Mouse (Mus musculus) splenic B cell, adult 2 months (primary cell): ENCODE measurements around the gene Clock.
A peak's percentile ranks its signal among the peaks of the same experiment; 100 is the strongest.

Experiments used
- DNase-seq: peaks from one replicate; pipeline ENCODE4 v3.0.0-alpha.2; 2011; ENCODE audit warnings: low read depth, low spot score
- H3K27me3 ChIP-seq: 2 replicates; pipeline ENCODE4 v1.6.1; 2012; ENCODE audit warnings: mild to moderate bottlenecking, low read length, moderate library complexity, mixed read lengths; ENCODE audit not compliant: control insufficient read depth, poor library complexity, insufficient read depth, severe bottlenecking
- H3K36me3 ChIP-seq: 2 replicates; pipeline ENCODE4 v1.6.1; 2012; ENCODE audit warnings: mild to moderate bottlenecking, low read length, moderate library complexity, mixed read lengths; ENCODE audit not compliant: control insufficient read depth, poor library complexity, insufficient read depth, severe bottlenecking

Gene Clock

DNA sequence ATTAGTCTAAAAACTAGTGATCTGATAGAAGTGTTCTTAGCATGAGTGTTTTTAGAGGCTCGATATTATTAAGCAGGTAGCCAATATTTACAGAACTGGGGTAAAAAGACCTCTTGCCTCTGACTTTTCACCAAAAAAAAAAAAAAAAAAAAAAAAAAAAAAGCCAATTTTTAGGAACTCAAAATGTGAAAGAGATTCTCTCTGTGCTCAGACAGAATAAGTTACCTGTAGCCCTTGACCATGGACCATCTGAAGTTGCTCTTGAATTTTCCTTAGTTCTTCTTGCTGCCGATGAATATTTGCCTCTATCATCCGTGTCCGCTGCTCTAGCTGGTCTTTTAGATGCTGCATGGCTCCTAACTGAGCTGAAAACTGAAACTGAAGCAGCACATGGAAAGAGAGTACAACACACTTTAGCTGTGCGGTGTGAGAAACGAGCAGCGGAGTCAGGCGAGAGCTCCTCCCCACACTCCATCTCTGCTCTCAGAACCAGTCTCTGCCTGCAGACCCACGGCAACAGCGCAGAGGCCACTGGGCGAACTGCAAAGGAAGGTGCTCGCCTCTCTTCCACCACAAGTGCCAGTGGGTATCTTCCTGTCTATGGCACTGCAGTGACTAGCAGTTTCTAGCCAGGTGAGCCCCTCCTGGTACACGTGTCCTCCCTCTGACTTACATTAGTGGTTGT, 73.3 kb downstream of the Clock start:
- no peak for DNase-seq
- H3K27me3 ChIP-seq = no peaks in the 10 kb centered on the region
- peaks cover 2% of the 10 kb centered on the region; the same call in 1 of the 2 replicates for H3K36me3 ChIP-seq

DNA sequence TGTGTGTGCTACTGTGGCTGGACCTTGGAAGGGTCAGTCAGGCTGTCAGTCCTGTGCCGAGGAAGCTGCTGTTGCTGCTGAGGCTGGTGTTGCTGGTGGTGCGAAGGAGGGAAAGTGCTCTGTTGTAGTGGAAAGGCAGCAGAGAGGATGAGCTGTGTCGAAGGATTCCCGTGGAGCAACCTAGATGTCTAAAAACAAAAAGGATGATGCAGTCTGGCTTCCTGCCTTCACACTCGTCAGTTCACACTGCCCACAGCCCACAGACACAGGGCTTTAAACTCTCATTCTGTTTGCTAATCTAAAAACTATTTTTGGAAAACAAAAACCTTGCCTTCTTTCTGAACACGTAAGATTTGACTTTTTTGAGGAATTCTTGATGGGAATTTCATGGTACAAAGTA, 87.9 kb downstream of the Clock start:
- no peak for DNase-seq
- no peaks in the 10 kb centered on the region for H3K27me3 ChIP-seq
- no peaks in the 10 kb centered on the region for H3K36me3 ChIP-seq

DNA sequence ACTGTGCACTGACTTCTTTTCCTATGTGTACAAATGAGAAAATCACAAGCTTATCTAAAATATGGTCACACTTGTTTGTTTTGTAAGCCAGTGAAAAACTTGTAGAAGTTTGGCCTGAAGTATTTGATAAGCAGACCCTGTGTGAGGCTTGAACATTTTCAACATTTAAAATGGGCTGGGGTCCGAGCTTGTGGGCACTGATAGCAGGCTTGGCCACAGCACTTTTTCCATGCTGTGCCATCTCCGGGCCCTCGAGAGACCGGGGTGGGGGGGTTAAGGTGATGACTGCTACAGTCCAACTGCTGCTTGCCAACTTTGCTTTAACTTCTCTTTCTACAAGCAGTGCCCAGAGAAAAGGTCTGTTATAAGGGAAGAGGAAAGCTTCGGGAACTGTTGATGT, 96.5 kb downstream of the Clock start:
- peaks cover 11% of the 10 kb centered on the region for H3K36me3 ChIP-seq
- no peak for DNase-seq
- no peaks in the 10 kb centered on the region for H3K27me3 ChIP-seq

DNA sequence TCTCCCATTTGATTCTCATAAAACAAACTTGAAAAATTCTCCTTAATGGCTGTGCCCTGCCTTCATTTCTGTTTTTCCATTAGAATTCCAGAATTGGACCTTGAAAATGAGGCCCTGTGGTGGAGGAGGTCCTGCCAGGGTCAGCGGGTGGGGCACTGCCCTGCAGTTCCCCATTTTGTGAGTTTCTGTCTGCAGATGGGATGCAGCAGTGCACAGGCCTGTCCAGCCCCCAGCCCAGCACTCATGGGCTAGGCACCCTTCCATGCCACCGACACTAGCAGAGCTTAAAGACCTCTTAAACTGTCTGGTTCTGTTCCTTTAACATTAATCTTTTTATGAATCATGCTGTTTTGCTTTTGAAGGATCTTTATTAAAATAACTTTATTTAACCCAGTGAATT, 98.7 kb downstream of the Clock start:
- Histone ChIP-seq H3K36me3 (peaks cover 11% of the 10 kb centered on the region), H3K27me3 (no peaks in the 10 kb centered on the region)
- no peak for DNase-seq

DNA sequence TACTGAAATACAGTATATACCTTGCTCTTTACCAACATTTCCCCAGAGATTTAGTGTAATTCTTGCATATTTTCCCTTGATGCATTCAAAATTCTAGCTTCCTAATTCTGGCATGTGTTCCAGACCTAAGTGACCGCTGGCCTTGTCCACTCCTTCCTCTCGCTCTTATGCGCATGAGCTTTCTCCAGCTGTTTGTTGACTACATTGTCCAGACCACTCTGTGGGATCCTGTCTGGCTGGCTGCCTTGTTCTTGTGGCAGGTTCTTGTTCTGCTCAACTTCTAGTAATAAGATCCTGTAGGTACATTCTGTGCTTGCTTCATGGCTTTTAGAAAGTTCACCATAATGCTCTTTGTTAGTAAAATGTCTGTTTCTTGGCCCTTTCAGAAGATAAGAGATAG, 101.4 kb downstream of the Clock start:
- H3K36me3 ChIP-seq = peaks cover 8% of the 10 kb centered on the region
- DNase-seq = no peak
- H3K27me3 ChIP-seq = no peaks in the 10 kb centered on the region

DNA sequence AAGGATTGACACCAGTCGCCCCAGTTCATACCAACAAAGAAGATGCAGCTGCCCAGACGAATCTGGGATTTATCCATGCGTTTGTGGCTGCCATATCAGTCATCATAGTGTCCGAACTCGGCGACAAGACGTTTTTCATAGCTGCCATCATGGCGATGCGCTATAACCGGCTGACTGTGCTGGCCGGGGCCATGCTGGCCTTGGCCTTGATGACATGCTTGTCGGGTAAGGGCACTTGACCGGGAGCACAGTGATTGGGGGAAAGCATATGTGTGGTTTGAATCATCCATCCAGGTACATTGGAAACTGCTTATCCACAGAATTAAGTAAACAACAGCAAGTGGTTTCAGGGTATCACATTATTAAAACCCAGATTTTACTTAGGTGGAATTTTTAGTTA, 105.2 kb downstream of the Clock start:
- Histone ChIP-seq H3K36me3 (no peaks in the 10 kb centered on the region), H3K27me3 (no peaks in the 10 kb centered on the region)
- DNase-seq = no peak

DNA sequence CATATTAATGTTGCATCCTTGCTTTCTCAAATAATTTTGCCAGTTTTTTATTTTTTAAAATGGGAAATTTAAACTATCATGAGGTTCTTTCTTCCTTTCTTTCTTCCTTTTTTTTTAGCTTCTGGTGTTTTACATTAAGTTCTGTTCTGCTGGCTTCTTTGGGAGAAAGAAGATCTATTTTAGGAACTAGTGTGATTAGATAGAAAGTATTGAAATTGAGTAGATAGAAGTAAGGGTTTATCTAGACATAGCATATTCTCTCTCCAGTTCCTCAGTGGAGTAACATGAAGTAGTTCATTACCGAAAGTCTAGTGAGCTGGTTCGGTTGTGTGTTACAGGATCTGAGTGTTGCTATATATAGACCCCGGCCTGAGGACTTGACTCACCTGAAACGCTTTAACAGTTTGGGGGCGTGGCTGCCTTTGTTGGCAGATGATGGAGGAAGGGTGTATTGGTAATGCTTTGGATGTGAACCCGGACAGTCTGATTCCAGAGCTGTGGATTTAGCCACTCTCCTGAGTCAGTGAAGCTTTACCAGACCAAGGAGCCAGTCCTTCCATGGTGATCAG, 110.1 kb downstream of the Clock start:
- no peak for DNase-seq
- H3K36me3 ChIP-seq = no peaks in the 10 kb centered on the region
- H3K27me3 ChIP-seq = no peaks in the 10 kb centered on the region

DNA sequence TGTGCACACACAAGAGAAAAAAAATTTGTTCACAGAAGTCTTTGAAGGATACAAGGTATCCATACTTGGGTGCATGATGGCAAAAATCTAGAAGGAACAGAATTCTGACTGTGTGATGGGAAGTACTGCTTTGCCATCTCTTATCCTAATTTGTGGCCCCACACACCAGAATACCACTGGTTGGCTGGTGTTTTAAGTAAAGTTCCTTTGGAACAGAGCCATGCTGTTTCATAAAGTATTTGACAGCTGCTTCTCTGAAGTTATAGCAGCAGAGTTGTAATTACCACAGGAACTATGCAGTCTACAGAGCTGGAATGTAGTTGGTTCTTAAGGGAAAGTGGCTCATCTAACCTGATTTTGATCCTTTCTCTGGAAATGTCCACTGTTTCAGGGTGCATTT, 111.5 kb downstream of the Clock start:
- DNase-seq = no peak
- Histone ChIP-seq H3K27me3 (no peaks in the 10 kb centered on the region), H3K36me3 (no peaks in the 10 kb centered on the region)

DNA sequence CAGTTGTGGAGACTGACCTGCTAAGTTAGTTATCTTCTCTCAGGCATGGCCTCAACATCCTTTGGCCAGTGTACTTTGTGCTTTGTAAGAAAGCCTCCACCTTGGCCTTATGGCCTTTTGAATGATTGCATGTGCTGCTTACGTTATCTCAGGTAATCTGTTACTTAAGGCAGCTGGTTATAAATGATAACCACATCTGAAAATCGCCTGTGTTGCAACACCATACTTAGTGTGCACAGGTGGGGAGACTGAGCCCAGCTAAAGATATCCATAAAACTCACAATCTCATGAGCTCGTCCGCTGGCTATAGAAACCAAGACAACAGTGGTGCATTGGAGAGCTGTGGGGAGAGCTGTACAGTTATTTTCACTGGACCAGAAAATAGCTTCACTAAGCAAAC, 114.0 kb downstream of the Clock start:
- DNase-seq = no peak
- no peaks in the 10 kb centered on the region for H3K27me3 ChIP-seq

DNA sequence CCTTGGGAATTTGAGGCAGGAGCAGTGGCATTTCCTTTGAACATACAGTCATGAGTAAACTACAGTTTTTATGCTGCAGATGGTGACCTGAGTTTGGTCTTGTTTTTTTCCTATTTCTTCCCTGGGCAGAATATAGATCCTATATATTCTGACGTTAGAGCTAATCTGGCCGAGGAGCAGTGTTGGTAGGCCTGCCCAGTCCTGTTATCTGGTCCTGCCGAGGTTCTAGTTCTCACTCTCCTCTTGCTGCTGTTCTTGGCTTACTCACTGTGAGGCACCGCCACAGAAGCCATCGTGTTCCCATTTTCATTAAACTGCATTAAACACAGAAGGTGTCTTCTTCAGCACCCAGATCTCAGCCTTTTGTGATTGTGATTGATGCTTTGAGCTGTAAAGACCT, 116.7 kb downstream of the Clock start:
- no peak for DNase-seq
- Histone ChIP-seq H3K36me3 (no peaks in the 10 kb centered on the region), H3K27me3 (no peaks in the 10 kb centered on the region)

More for the DNA sequence above, 114.0 kb downstream of the Clock start:
- no peaks in the 10 kb centered on the region for H3K36me3 ChIP-seq

DNA sequence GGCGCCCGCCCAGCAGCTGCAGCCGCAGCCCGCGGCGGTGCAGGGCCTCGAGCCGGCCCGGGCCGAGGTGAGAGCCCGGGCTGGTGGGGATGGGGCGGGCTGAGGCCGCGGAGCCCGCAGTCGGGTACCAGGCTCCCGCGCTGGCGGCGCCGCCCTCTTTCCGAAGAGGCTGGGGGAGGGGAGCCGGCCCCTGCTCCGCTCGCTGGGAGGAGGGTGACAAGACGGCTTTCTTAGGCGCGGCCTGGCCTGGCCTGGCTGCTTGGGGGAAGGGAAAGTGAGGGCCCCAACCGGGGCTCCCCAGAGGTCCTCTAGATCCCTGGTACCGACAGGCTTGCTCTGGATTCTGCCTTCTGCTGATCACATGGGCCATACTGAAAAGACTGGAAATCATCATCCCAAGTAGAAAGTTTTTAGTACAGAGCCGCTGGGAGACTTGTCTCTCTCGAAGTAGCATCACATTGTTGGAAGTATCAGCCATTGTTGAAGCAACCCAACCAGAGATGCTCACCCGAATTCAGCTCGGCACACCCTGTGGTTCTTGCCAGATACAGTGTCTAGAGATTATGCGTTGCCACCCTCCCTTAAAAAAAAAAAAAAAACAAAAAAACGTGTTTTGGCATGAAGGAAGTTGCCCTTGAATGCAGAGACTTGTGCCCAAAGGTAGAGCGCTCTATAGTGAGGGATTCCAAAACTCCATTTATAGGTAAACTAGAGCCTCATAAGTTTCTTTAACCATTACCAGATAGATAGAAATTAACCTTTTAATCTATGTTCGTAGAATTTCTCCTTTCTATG, 120.1 kb downstream of the Clock start:
- no peaks in the 10 kb centered on the region for H3K27me3 ChIP-seq
- no peaks in the 10 kb centered on the region for H3K36me3 ChIP-seq
- peak; percentile 51 for DNase-seq

DNA sequence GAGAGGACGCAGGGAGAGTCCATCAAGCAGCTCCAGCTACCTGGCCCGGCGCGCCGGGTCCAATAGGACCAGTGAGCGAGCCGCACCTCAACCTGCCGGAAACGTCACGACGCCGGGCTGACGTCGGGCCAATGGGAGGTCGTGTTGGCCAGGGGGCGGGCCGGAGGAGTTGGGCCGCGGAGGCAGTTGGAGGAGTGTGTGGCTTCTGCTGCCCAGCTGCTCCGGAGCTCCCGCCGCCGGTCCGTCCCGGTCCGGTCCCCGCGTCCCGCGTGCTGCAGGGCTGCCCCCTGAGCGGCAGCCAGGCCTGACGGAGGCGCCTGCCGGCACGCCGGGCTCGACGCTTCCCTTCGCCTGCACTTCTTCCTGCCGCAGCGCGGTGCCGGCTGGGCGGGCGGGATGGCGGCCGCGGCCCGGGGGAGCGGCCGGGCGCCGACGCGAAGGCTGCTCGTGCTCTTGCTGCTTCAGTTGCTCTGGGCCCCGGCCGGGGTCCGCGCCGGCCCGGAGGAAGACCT, 120.8 kb downstream of the Clock start, which contains the start of gene Tmem165:
Tmem165 (plus strand) TSS at position 131 of the 512 bp plus-strand sequence.
- Histone ChIP-seq H3K27me3 (no peaks in the 10 kb centered on the region), H3K36me3 (no peaks in the 10 kb centered on the region)
- peak; percentile 92 for DNase-seq

DNA sequence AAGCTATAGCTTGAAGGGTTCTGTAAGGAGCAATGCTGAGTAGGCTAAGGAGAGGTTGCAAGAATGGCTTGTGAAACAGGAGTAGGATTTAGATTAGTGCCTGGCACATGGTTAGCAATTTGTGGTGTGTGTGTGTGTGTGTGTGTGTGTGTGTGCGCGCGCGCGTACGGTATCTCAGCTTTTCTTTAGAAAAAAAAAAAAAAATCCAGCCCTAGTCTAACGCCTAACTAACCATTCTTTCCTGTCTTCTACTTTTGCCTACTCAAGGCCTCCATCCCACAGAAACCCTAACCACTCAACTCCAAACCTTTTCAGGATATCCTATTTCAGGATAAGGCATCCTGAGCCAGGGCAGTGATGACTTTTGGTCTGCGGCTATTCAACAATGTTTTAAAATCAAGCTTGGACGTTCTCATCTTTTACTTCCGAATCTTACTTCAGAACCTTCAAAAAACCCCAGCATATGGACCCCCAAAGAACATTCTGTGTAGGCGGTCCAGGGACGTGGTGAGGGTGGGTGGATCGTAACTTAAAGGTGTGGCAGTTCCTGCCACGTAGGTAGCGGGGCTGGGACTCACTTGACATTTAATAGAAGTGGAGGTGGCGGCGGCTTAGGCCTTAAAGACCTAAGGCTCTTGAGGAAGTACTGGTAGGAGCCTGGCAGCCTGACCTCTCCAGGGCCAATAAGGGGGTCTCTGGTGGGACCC, 121.4 kb downstream of the Clock start:
- DNase-seq = no peak

DNA sequence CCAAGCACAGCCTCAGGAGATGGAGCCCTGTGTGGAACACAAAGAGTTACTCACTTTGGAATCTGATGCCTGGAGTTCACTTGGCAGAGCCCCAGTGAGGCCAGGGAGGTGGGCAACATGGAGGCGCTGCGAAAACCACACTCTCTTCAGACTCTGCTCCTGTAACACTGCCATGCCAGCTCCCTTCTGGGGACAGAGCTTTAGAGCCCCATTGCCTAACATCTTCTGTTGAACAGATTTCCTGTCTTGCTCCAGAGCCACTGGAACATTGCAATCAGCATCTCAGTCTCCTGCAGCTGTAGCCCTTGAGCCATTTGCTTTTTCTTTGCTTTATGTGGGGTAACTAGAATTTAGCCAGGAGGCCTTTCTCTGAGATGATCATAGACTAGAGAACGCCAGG, 122.3 kb downstream of the Clock start:
- no peaks in the 10 kb centered on the region for H3K36me3 ChIP-seq
- no peak for DNase-seq
- no peaks in the 10 kb centered on the region for H3K27me3 ChIP-seq

More for the DNA sequence above, 121.4 kb downstream of the Clock start:
- H3K36me3 ChIP-seq = no peaks in the 10 kb centered on the region
- no peaks in the 10 kb centered on the region for H3K27me3 ChIP-seq
